Mouse (Mus musculus) ovary, postnatal 10 days (tissue): ENCODE measurements at regions not wholly inside any gene's neighbourhood (a gene's known extent, or its start where the extent isn't known, plus 50 kb on each side); places are given as distances from the start of the nearest gene placed in this dataset.

Experiments used
- DNase-seq: peaks from one replicate; pipeline ENCODE4 v3.0.0; 2022; ENCODE audit warnings: low spot score

DNA sequence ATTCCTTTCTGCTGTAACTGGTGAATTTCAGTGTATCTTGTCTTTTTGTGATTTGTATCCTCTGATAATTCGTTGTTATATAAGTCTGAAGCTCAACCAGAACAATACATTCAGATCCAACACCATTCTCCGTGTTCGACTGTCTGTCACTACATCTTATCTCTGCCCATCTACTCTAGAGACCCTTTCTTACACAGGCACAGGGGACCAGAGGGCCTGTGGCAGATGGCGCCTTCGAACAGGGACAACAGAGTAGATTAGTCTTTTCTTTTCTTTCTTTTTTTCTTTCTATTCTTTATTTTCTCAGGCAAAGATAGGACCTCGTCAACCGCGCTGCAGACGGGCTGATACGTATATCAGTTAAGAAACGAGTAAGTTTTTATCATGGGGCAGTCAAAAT, 215.3 kb downstream of the Gm21294 start:
- peak; percentile 0 for DNase-seq
